Mouse (Mus musculus) forebrain, embryonic 12.5 days (tissue): Measurements from ENCODE around the gene Pias1. TPM values are rescaled to one million over a fixed set of nuclear protein-coding genes. Genes with fewer than 3 reads are reported as not detected.

ENCODE experiments used
- ATAC-seq: fragments of 200-750 bp; cut with Nextera tagmentation; 2 replicates; pipeline ENCODE4 v1.8.0; 2017; ENCODE audit warnings: moderate TSS enrichment; ENCODE audit not compliant: low FRiP score
- H3K27ac ChIP-seq: fragments of 300-500 bp; sonication (generic); 2 replicates; pipeline ENCODE4 v1.5.1; 2016; ENCODE audit warnings: mild to moderate bottlenecking
- H3K27me3 ChIP-seq: fragments of 300-500 bp; sonication (generic); 2 replicates; pipeline ENCODE4 v1.6.1; 2016; ENCODE audit warnings: mild to moderate bottlenecking
- H3K36me3 ChIP-seq: fragments of 300-500 bp; sonication (generic); replicated peaks from 2 replicates; pipeline ENCODE4 v1.6.1; 2016; ENCODE audit warnings: mild to moderate bottlenecking
- H3K4me1 ChIP-seq: fragments of 300-500 bp; sonication (generic); 2 replicates; pipeline ENCODE4 v1.6.1; 2016
- H3K4me2 ChIP-seq: fragments of 300-500 bp; sonication (generic); 2 replicates; pipeline ENCODE4 v1.6.1; 2016; ENCODE audit warnings: mild to moderate bottlenecking, moderate library complexity
- H3K4me3 ChIP-seq: fragments of 300-500 bp; sonication (generic); replicated peaks from 2 replicates; pipeline ENCODE4 v1.5.1; 2016; ENCODE audit warnings: mild to moderate bottlenecking
- H3K9ac ChIP-seq: fragments of 300-500 bp; sonication (generic); 2 replicates; pipeline ENCODE4 v1.6.1; 2016; ENCODE audit warnings: mild to moderate bottlenecking
- H3K9me3 ChIP-seq: fragments of 300-500 bp; sonication (generic); 2 replicates; pipeline ENCODE4 v1.6.1; 2016
- WGBS: fragments of 180-500 bp; shearing (Covaris S2); methylation state at CpG from one replicate; pipeline ENCODE4 v1.1.7; 2016; 5-methylcytosine and 5-hydroxymethylcytosine counted together
- polyA plus RNA-seq: library from polyadenylated mRNA; unstranded; fragments of >200 nt; fragmentation: Nextera tagmentation; extraction: Ambion mirVana; gene quantifications from 2 replicates; pipeline ENCODE4 v1.2.1, GENCODE M21; 2016

The Pias1 gene
- polyA plus RNA-seq, 1 experiment from 2014 or later: 63.2 TPM

DNA sequence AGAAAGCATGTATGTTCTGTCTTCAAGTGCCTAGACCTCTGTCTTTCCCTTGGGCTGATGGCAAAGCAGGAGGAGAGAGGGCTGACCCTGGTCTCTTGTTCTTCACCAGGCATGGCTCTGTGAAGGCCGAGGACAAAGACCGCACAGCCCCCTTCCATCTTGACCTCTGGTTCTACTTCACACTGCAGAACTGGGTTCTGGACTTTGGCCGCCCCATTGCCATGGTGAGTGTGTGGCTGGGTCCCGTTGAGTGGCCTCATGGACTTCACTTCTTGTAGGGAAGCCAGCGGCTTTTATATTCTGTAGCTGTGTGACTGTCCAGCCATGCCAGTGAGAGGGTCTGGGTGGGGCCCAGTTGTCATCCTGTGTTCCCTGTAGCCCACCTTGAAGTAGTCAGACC lies 143.3 kb downstream of the Pias1 start:
- Histone ChIP-seq H3K27me3 (0 out of 2 replicates have a peak, but pooled peaks cover 5% of the 10 kb centered on the region), H3K9me3 (no peaks in the 10 kb centered on the region), H3K9ac (no peak overlapping the region), H3K4me1 (peaks cover 12% of the 10 kb centered on the region), H3K4me2 (no peak overlapping the region), H3K36me3 (no peaks in the 10 kb centered on the region), H3K27ac (no peak overlapping the region), H3K4me3 (no peak overlapping the region)
- 94% methylated on average over 5 of the region's 5 CpGs for WGBS
- ATAC-seq: no peak

GRCm38 (mm10) chr9:62843356-62844024 lies 144.2 kb downstream of the Pias1 start:
- ATAC-seq: no peak
- no peak overlapping the region for H3K9ac ChIP-seq
- 73% methylated on average over 10 of the region's 10 CpGs for WGBS
- 0 out of 2 replicates have a peak, but pooled peaks cover 5% of the 10 kb centered on the region for H3K27me3 ChIP-seq
- H3K4me2 ChIP-seq: no peak overlapping the region
- no peak overlapping the region for H3K4me3 ChIP-seq
- no peaks in the 10 kb centered on the region for H3K9me3 ChIP-seq
- no peak overlapping the region for H3K27ac ChIP-seq
- peaks cover 19% of the 10 kb centered on the region for H3K4me1 ChIP-seq
- H3K36me3 ChIP-seq: no peaks in the 10 kb centered on the region

DNA sequence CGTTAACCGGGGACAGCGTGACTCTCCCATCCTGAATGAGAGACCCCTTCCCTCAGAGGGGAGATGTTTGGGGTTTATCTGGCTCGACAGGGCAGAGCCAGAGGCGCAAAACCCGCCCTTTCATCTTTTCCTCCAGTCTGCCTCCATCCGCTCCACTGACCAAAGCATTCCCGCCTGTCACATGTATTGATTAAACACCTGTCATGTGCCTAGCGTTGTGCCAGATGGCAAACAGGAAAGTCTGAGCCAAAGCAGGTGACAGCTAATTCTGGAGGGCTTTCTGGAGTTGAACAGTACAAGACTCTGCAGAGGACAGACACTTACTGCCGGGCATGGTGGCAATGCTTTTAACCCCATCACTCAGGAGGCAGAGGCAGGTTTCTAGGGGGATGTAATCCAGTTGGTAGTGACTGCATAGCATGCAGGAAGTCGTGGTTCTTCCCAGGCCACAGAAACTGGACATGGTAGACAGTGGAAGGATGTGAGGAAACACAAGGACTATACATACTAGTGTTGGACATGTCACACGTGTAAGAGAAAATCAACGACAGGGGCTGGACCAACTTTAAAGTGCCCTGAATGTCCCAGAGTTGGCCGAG lies 148.5 kb downstream of the Pias1 start:
- Histone ChIP-seq H3K9ac (peak overlapping the region; percentile 88), H3K36me3 (no peaks in the 10 kb centered on the region), H3K4me2 (peak overlapping the region; percentile 88), H3K27ac (peak overlapping the region; percentile 87), H3K4me1 (peaks cover 26% of the 10 kb centered on the region), H3K4me3 (peak overlapping the region; percentile 69), H3K9me3 (no peaks in the 10 kb centered on the region), H3K27me3 (0 out of 2 replicates have a peak, but pooled peaks cover 5% of the 10 kb centered on the region)
- WGBS: 18% methylated on average over 14 of the region's 14 CpGs
- ATAC-seq: 0 out of 2 replicates have a peak, but pooled peaks have one; percentile 6

- H3K27ac ChIP-seq: peak within 1 kb of the TSS; percentile 87
- H3K4me1 ChIP-seq: peaks cover 26% of the 10 kb centered on the region
- WGBS: under 1% methylated on average over 43 of the region's 48 CpGs
- peak; percentile 85 for ATAC-seq
- H3K4me2 ChIP-seq: peak within 1 kb of the TSS; percentile 88
- H3K9ac ChIP-seq: peak within 1 kb of the TSS; percentile 88
- H3K9me3 ChIP-seq: no peaks in the 10 kb centered on the region
- peak within 1 kb of the TSS; percentile 69 for H3K4me3 ChIP-seq
- H3K36me3 ChIP-seq: no peaks in the 10 kb centered on the region
- 0 out of 2 replicates have a peak, but pooled peaks cover 5% of the 10 kb centered on the region for H3K27me3 ChIP-seq
Observed at GRCm38 (mm10) chr9:62838506-62839171, 149.1 kb downstream of the Pias1 start, which contains the start of gene Cln6. Cln6 (plus strand) TSS chr9:62838785.

DNA sequence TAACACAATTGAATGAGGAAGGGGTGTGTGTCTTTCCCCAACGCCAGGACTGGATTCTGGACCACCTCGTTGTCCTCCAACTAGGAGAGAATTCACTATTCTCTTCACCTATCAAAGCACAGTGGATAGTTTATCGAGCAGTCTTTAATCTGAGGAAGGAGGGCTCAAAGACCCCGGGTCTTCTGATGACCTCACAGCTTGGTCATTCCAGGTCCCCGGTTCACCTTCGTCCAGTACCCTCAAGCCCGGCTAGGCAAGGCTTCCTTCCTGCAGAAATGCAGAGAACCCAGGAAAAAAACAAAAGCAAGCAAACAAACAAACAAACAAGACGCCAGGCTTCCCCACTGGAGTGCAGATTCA lies 149.6 kb downstream of the Pias1 start:
- H3K27me3 ChIP-seq: 0 out of 2 replicates have a peak, but pooled peaks cover 5% of the 10 kb centered on the region
- H3K4me2 ChIP-seq: peak overlapping the region; percentile 88
- H3K36me3 ChIP-seq: no peaks in the 10 kb centered on the region
- peaks cover 26% of the 10 kb centered on the region for H3K4me1 ChIP-seq
- 13% methylated on average over 8 of the region's 8 CpGs for WGBS
- no peak overlapping the region for H3K9ac ChIP-seq
- H3K4me3 ChIP-seq: peak overlapping the region; percentile 69
- H3K27ac ChIP-seq: peak overlapping the region; percentile 87
- ATAC-seq: peak; percentile 30; the same call in 1 of the 2 replicates
- H3K9me3 ChIP-seq: no peaks in the 10 kb centered on the region

DNA sequence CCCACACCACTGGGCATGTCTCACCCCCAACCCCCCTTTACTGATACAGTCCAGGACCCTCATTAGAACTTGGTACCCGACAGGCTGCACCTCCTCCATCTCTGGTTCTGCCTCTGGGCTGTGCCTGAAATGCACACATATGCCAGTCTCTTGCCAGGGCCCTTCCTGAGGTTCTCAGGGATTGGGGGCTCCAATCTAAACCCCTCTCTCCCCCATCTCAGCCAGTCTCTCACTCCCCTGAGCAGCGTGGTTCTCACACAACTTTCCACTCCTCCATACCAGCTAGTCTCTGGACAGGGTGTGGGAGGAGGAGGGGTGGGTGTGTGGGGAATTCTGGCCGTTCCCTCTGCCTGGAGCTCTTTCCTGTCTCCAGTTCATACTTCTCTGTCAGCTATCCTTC lies 150.1 kb downstream of the Pias1 start:
- H3K4me2 ChIP-seq: no peak overlapping the region
- H3K4me3 ChIP-seq: no peak overlapping the region
- no peaks in the 10 kb centered on the region for H3K36me3 ChIP-seq
- H3K4me1 ChIP-seq: peaks cover 26% of the 10 kb centered on the region
- ATAC-seq: no peak
- WGBS: 71% methylated on average over 3 of the region's 3 CpGs
- H3K27me3 ChIP-seq: 0 out of 2 replicates have a peak, but pooled peaks cover 5% of the 10 kb centered on the region
- peak overlapping the region; percentile 87; the same call in 1 of the 2 replicates for H3K27ac ChIP-seq
- H3K9ac ChIP-seq: no peak overlapping the region
- no peaks in the 10 kb centered on the region for H3K9me3 ChIP-seq

DNA sequence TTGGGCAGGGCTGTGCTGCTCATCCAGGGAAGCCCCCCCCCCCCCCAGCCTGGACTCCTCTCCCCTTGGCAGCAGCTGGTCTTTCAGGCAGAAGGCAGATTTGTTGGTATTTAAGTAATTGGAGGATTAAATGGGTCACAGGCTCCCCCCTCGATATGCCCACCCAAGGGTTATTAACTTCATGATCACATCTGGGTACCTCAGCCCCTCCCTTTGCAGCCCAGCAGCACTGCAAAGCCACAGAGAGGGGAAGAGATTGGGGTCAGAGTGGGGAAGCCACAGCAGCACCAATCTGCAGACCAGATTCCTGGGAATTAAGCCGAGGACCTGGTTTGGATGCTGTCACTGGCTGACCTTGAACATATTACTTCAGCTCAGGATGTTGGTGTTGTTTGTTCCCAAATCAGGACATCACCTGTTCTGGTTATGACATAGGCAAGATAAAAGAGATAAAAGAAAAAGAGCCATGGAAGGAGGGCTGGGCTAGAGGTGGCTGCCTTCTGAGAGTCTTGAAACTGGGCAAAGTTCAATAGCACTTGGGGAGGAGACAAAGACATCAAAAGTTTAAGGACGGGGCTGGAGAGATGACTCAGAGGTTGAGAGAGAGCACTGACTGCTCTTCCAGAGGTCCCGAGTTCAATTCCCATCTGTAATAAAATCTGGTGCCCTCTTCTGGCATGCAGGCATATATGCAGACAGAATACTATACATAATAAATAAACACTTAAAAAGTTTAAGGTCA lies 151.8 kb downstream of the Pias1 start:
- H3K4me3 ChIP-seq: no peak overlapping the region
- no peaks in the 10 kb centered on the region for H3K9me3 ChIP-seq
- H3K36me3 ChIP-seq: no peaks in the 10 kb centered on the region
- H3K4me1 ChIP-seq: peaks cover 24% of the 10 kb centered on the region
- no peak overlapping the region for H3K4me2 ChIP-seq
- 70% methylated on average over 4 of the region's 4 CpGs for WGBS
- H3K27ac ChIP-seq: no peak overlapping the region
- H3K27me3 ChIP-seq: 0 out of 2 replicates have a peak, but pooled peaks cover 4% of the 10 kb centered on the region
- ATAC-seq: no peak
- H3K9ac ChIP-seq: no peak overlapping the region

- no peaks in the 10 kb centered on the region for H3K36me3 ChIP-seq
- 86% methylated on average over 5 of the region's 5 CpGs for WGBS
- no peak overlapping the region for H3K9ac ChIP-seq
- H3K9me3 ChIP-seq: no peaks in the 10 kb centered on the region
- no peak for ATAC-seq
- H3K4me2 ChIP-seq: no peak overlapping the region
- H3K27ac ChIP-seq: no peak overlapping the region
- H3K4me1 ChIP-seq: peaks cover 21% of the 10 kb centered on the region
- no peak overlapping the region for H3K4me3 ChIP-seq
- no peaks in the 10 kb centered on the region for H3K27me3 ChIP-seq
Observed at GRCm38 (mm10) chr9:62834906-62835305, 152.8 kb downstream of the Pias1 start.

DNA sequence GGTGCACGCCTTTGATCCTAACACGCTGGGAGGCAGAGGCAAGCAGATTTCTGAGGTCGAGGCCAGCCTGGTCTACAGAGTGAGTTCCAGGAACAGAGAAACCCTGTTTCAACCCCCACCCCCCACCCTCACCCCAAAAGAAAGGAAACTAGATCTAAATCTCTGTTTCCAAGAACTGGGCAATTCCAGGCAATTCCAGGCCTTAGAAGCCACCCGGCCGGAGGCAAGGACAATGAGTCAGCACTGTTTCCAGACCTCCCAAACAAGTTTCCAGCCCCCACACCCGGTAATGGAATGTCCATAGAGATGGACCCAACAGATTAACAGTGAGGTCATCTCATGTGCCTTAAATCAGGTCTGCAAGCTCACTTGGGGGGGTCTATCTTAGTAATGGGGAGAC lies 157.8 kb downstream of the Pias1 start:
- Histone ChIP-seq H3K4me3 (no peak overlapping the region), H3K27ac (no peak overlapping the region), H3K4me1 (peaks cover 33% of the 10 kb centered on the region), H3K36me3 (no peaks in the 10 kb centered on the region), H3K9me3 (no peaks in the 10 kb centered on the region), H3K4me2 (no peak overlapping the region), H3K27me3 (no peaks in the 10 kb centered on the region), H3K9ac (no peak overlapping the region)
- ATAC-seq: no peak
- 84% methylated on average over 6 of the region's 6 CpGs for WGBS

GRCm38 (mm10) chr9:62828662-62829086 lies 159.1 kb downstream of the Pias1 start:
- Histone ChIP-seq H3K27me3 (no peaks in the 10 kb centered on the region), H3K36me3 (no peaks in the 10 kb centered on the region), H3K4me1 (peaks cover 33% of the 10 kb centered on the region), H3K4me2 (peak overlapping the region; percentile 51), H3K9ac (no peak overlapping the region), H3K27ac (peak overlapping the region; percentile 42; the same call in 1 of the 2 replicates), H3K4me3 (peak overlapping the region; percentile 30), H3K9me3 (no peaks in the 10 kb centered on the region)
- ATAC-seq: peak; percentile 90
- WGBS: 0% methylated on average over 23 of the region's 23 CpGs
